Mouse (Mus musculus) spleen, adult 12 weeks (tissue): ENCODE measurements around the gene Igsf23.
"Not testable (repeated sequence)": the region's sequence is repeated elsewhere in the genome, so short reads cannot be mapped to it uniquely, and the experiment has no call there.

ENCODE experiments used
- DNase-seq: peaks from one replicate; pipeline ENCODE4 v3.0.0; 2022; ENCODE audit warnings: low spot score

Igsf23 gene

GRCm38 (mm10) chr7:19935171-19935751, 15.3 kb downstream of the Igsf23 start:
- no peak for DNase-seq

- no peak for DNase-seq
Observed at GRCm38 (mm10) chr7:19932877-19933809, 17.4 kb downstream of the Igsf23 start.

- DNase-seq = no peak
Observed at GRCm38 (mm10) chr7:19932133-19932876, 18.3 kb downstream of the Igsf23 start.

GRCm38 (mm10) chr7:19930481-19930880, 20.1 kb downstream of the Igsf23 start:
- DNase-seq = not testable (repeated sequence)

GRCm38 (mm10) chr7:19928486-19928885, 22.1 kb downstream of the Igsf23 start:
- DNase-seq = no peak

- DNase-seq = no peak
Observed at GRCm38 (mm10) chr7:19926849-19927480, 23.6 kb downstream of the Igsf23 start.

- no peak for DNase-seq
Observed at GRCm38 (mm10) chr7:19925376-19925775, 25.2 kb downstream of the Igsf23 start.

GRCm38 (mm10) chr7:19923797-19924196, 26.8 kb downstream of the Igsf23 start:
- no peak for DNase-seq

GRCm38 (mm10) chr7:19923354-19923753, 27.2 kb downstream of the Igsf23 start:
- no peak for DNase-seq

- no peak for DNase-seq
Observed at GRCm38 (mm10) chr7:19920506-19921261, 29.9 kb downstream of the Igsf23 start, which contains the start of gene Pvr. Gene Pvr, minus strand, starts transcription at chr7:19921160.

GRCm38 (mm10) chr7:19920166-19920505, 30.4 kb downstream of the Igsf23 start:
- DNase-seq = no peak

GRCm38 (mm10) chr7:19914558-19914957, 36.0 kb downstream of the Igsf23 start:
- no peak for DNase-seq

GRCm38 (mm10) chr7:19911695-19912524, 38.6 kb downstream of the Igsf23 start:
- no peak for DNase-seq

- no peak for DNase-seq
Observed at GRCm38 (mm10) chr7:19911292-19911658, 39.3 kb downstream of the Igsf23 start.

GRCm38 (mm10) chr7:19910421-19911291, 39.9 kb downstream of the Igsf23 start:
- no peak for DNase-seq

GRCm38 (mm10) chr7:19889881-19890280, 60.7 kb downstream of the Igsf23 start:
- DNase-seq = no peak

- no peak for DNase-seq
Observed at GRCm38 (mm10) chr7:19887849-19888248, 62.7 kb downstream of the Igsf23 start, which contains the start of gene Ceacam19. Gene Ceacam19, minus strand, starts transcription at chr7:19887965.
